Mouse (Mus musculus): ENCODE results near the gene Vmo1.

Gene Vmo1

GRCm38 (mm10) chr11:70465824-70466223 is 48.6 kb downstream of the Vmo1 start:
- CTCF ChIA-PET = interaction anchor here (0.6 to 2.2 kb wide), 11 partner anchors 12 to 319 kb away, joined by 3 to 7 read pairs (median 4); partner anchors contain the start of gene Arrb2 (in 1 of the 4)
- POLR2A ChIA-PET = interaction anchor here (0.6 to 3.1 kb wide), 24 partner anchors 11 to 225 kb away, joined by 3 to 21 read pairs (median 3); partner anchors contain the start of genes Psmb6 (in 3 of the 4), Med11 (in 2 of the 4), Arrb2 (in 1 of the 4) and Pelp1 (in 1 of the 4)

GRCm38 (mm10) chr11:70465211-70465610 is 49.2 kb downstream of the Vmo1 start:
- CTCF ChIA-PET = interaction anchor here (0.6 to 2.2 kb wide), 12 partner anchors 12 to 319 kb away, joined by 3 to 7 read pairs (median 4); partner anchors contain the start of genes Arrb2 (in 1 of the 4) and Med11 (in 1 of the 4)

GRCm38 (mm10) chr11:70463970-70464369 is 50.4 kb downstream of the Vmo1 start:
- POLR2A ChIA-PET = interaction anchor here in 2 of 4 experiments (0.7 to 2.8 kb wide), 4 partner anchors 11 to 242 kb away, joined by 3 to 15 read pairs (median 4); partner anchors contain the start of gene Med11 (in 1 of the 2)
- CTCF ChIA-PET = interaction anchor here in 2 of 4 experiments (0.5 to 1.8 kb wide), 4 partner anchors 12 to 221 kb away, joined by 4 to 6 read pairs (median 5); no protein-coding TSS in a partner anchor

More at GRCm38 (mm10) chr11:70465211-70465610, 49.2 kb downstream of the Vmo1 start:
- POLR2A ChIA-PET = interaction anchor here (0.6 to 3.1 kb wide), 26 partner anchors 10 to 444 kb away, joined by 3 to 21 read pairs (median 3); partner anchors contain the start of genes Psmb6 (in 3 of the 4), Med11 (in 2 of the 4), Pelp1 (in 2 of the 4) and Rnf167 (in 2 of the 4)

Data from embryonic stem cell, embryonic (primary cell).